Mouse (Mus musculus): ENCODE data around the gene Cd163l1. TPM values are rescaled to one million over a fixed set of nuclear protein-coding genes. Genes with fewer than 3 reads are reported as not detected.

The Cd163l1 gene
- polyA plus RNA-seq (2014; fragmentation: Illumina TruSeq; extraction: RNeasy Lipid Tissue Mini Kit (QIAGEN cat#74804); ENCODE audit: low read depth, low replicate concordance), result not detected

GRCm38 (mm10) chr7:140217967-140218366 lies at the start of gene Cd163l1:
Gene Cd163l1 (plus strand): TSS chr7:140218267.

GRCm38 (mm10) chr7:140172936-140173335 lies 45.1 kb upstream of the Cd163l1 start, which contains the start of gene Olfr523:
Gene Olfr523 (plus strand): TSS chr7:140173217.

GRCm38 (mm10) chr7:140205864-140206263 lies 12.2 kb upstream of the Cd163l1 start, which contains the start of gene Olfr524:
Gene Olfr524 (minus strand): TSS chr7:140205964.

GRCm38 (mm10) chr7:140247216-140247615 lies 29.1 kb downstream of the Cd163l1 start, which contains the start of gene 5830411N06Rik:
Gene 5830411N06Rik (plus strand): TSS chr7:140247284.

Other genes with a start within 250 kb of the Cd163l1 start
- gene 6430531B16Rik, start 239.5 kb upstream of the Cd163l1 start, polyA plus RNA-seq (2014; fragmentation: Illumina TruSeq; extraction: RNeasy Lipid Tissue Mini Kit (QIAGEN cat#74804); ENCODE audit: low read depth, low replicate concordance), result not detected
- not detected for gene Adam8, start 225.7 kb upstream of the Cd163l1 start, polyA plus RNA-seq (2014; fragmentation: Illumina TruSeq; extraction: RNeasy Lipid Tissue Mini Kit (QIAGEN cat#74804); ENCODE audit: low read depth, low replicate concordance)
- 15.9 TPM for gene Zfp511, start 181.9 kb upstream of the Cd163l1 start, polyA plus RNA-seq (2014; fragmentation: Illumina TruSeq; extraction: RNeasy Lipid Tissue Mini Kit (QIAGEN cat#74804); ENCODE audit: low read depth, low replicate concordance)
- 12.0 TPM for gene Tubgcp2, start 181.6 kb upstream of the Cd163l1 start, polyA plus RNA-seq (2014; fragmentation: Illumina TruSeq; extraction: RNeasy Lipid Tissue Mini Kit (QIAGEN cat#74804); ENCODE audit: low read depth, low replicate concordance)
- not detected for gene Msx3, start 169.2 kb upstream of the Cd163l1 start, polyA plus RNA-seq (2014; fragmentation: Illumina TruSeq; extraction: RNeasy Lipid Tissue Mini Kit (QIAGEN cat#74804); ENCODE audit: low read depth, low replicate concordance)
- not detected for gene Caly, start 135.7 kb upstream of the Cd163l1 start, polyA plus RNA-seq (2014; fragmentation: Illumina TruSeq; extraction: RNeasy Lipid Tissue Mini Kit (QIAGEN cat#74804); ENCODE audit: low read depth, low replicate concordance)
- not detected for gene Prap1, start 124.9 kb upstream of the Cd163l1 start, polyA plus RNA-seq (2014; fragmentation: Illumina TruSeq; extraction: RNeasy Lipid Tissue Mini Kit (QIAGEN cat#74804); ENCODE audit: low read depth, low replicate concordance)
- gene Fuom, start 115.8 kb upstream of the Cd163l1 start, polyA plus RNA-seq (2014; fragmentation: Illumina TruSeq; extraction: RNeasy Lipid Tissue Mini Kit (QIAGEN cat#74804); ENCODE audit: low read depth, low replicate concordance), result 32.4 TPM
- gene Paox, start 102.5 kb upstream of the Cd163l1 start, polyA plus RNA-seq (2014; fragmentation: Illumina TruSeq; extraction: RNeasy Lipid Tissue Mini Kit (QIAGEN cat#74804); ENCODE audit: low read depth, low replicate concordance), result 5.0 TPM
- gene Echs1, start 101.8 kb upstream of the Cd163l1 start, polyA plus RNA-seq (2014; fragmentation: Illumina TruSeq; extraction: RNeasy Lipid Tissue Mini Kit (QIAGEN cat#74804); ENCODE audit: low read depth, low replicate concordance), result 87.7 TPM
- 3.2 TPM for gene Mtg1, start 80.7 kb upstream of the Cd163l1 start, polyA plus RNA-seq (2014; fragmentation: Illumina TruSeq; extraction: RNeasy Lipid Tissue Mini Kit (QIAGEN cat#74804); ENCODE audit: low read depth, low replicate concordance)
- 0.73 TPM for gene Sprn, start 63.4 kb upstream of the Cd163l1 start, polyA plus RNA-seq (2014; fragmentation: Illumina TruSeq; extraction: RNeasy Lipid Tissue Mini Kit (QIAGEN cat#74804); ENCODE audit: low read depth, low replicate concordance)
- not detected for gene Olfr522, start 53.5 kb upstream of the Cd163l1 start, polyA plus RNA-seq (2014; fragmentation: Illumina TruSeq; extraction: RNeasy Lipid Tissue Mini Kit (QIAGEN cat#74804); ENCODE audit: low read depth, low replicate concordance)
- gene Olfr523, start 45.0 kb upstream of the Cd163l1 start, polyA plus RNA-seq (2014; fragmentation: Illumina TruSeq; extraction: RNeasy Lipid Tissue Mini Kit (QIAGEN cat#74804); ENCODE audit: low read depth, low replicate concordance), result not detected
- gene Olfr524, start 12.3 kb upstream of the Cd163l1 start, polyA plus RNA-seq (2014; fragmentation: Illumina TruSeq; extraction: RNeasy Lipid Tissue Mini Kit (QIAGEN cat#74804); ENCODE audit: low read depth, low replicate concordance), result not detected
- gene 5830411N06Rik, start 29.0 kb downstream of the Cd163l1 start, polyA plus RNA-seq (2014; fragmentation: Illumina TruSeq; extraction: RNeasy Lipid Tissue Mini Kit (QIAGEN cat#74804); ENCODE audit: low read depth, low replicate concordance), result not detected
- gene Olfr525, start 102.6 kb downstream of the Cd163l1 start, polyA plus RNA-seq (2014; fragmentation: Illumina TruSeq; extraction: RNeasy Lipid Tissue Mini Kit (QIAGEN cat#74804); ENCODE audit: low read depth, low replicate concordance), result not detected
- gene Olfr527, start 115.8 kb downstream of the Cd163l1 start, polyA plus RNA-seq (2014; fragmentation: Illumina TruSeq; extraction: RNeasy Lipid Tissue Mini Kit (QIAGEN cat#74804); ENCODE audit: low read depth, low replicate concordance), result not detected
- 0.16 TPM for gene Olfr60, start 143.4 kb downstream of the Cd163l1 start, polyA plus RNA-seq (2014; fragmentation: Illumina TruSeq; extraction: RNeasy Lipid Tissue Mini Kit (QIAGEN cat#74804); ENCODE audit: low read depth, low replicate concordance)
- gene Olfr530, start 158.1 kb downstream of the Cd163l1 start, polyA plus RNA-seq (2014; fragmentation: Illumina TruSeq; extraction: RNeasy Lipid Tissue Mini Kit (QIAGEN cat#74804); ENCODE audit: low read depth, low replicate concordance), result not detected
- gene Olfr531, start 184.7 kb downstream of the Cd163l1 start, polyA plus RNA-seq (2014; fragmentation: Illumina TruSeq; extraction: RNeasy Lipid Tissue Mini Kit (QIAGEN cat#74804); ENCODE audit: low read depth, low replicate concordance), result not detected
- not detected for gene Olfr532, start 203.4 kb downstream of the Cd163l1 start, polyA plus RNA-seq (2014; fragmentation: Illumina TruSeq; extraction: RNeasy Lipid Tissue Mini Kit (QIAGEN cat#74804); ENCODE audit: low read depth, low replicate concordance)
- gene Olfr533, start 245.1 kb downstream of the Cd163l1 start, polyA plus RNA-seq (2014; fragmentation: Illumina TruSeq; extraction: RNeasy Lipid Tissue Mini Kit (QIAGEN cat#74804); ENCODE audit: low read depth, low replicate concordance), result not detected